Mouse (Mus musculus) lung, postnatal 4 days (tissue): ENCODE results near the gene H2afj.

Experiments used
- DNase-seq, 2 experiments: peaks; one replicate each; pipeline ENCODE4 v3.0.0; 2021

Gene H2afj

DNA sequence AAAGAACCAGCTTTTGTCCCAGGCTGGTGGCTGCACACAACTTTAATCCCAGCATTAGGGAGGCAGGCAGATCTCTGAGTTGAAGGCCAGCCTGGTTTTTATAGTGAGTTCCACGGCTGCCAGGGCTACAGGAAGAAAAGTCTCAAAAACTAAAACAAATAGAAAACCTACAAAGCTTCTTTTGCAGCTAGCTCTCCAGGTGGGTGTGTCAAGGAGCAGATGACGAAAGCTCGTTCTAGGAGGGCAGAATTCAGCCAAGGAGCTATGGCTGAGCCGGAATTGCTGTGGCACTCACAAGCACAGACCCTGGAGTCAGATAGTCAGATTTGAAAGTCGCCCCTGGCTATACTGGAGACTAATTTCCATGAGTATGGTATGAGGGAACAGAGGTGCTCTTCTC, 1.2 kb upstream of the H2afj start:
- peak; percentile 60 to 66 for DNase-seq

DNA sequence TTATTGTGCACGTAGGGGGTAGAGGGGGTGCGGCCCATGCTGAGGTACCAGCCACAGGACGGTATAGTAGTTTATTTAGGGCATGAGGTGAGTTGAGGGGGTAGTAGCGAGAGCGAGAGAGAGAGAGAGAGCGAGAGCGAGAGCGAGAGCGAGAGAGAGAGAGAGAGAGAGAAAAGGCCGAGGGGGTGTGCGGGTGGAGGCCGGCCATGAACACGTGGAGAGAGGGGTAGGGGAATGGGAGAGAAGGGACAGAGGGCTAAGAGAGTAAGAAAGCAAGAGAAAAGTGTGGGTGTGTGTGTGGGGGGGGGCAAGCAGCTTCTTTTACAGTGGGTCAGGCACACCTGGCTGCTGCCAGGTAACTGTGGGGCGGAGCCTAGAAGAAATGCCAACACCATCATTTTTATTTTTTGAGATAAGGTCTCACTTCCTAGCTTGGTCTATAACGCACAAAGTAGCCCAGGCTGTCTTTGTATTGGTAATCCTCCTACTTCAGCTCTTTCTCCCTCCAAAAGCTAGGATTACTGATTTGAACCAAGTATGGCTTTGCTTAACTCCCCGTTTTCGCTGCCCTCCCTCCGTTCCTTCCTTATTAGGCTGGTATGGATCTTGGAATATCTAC, 540 bp upstream of the H2afj start:
- DNase-seq = no peak

DNA sequence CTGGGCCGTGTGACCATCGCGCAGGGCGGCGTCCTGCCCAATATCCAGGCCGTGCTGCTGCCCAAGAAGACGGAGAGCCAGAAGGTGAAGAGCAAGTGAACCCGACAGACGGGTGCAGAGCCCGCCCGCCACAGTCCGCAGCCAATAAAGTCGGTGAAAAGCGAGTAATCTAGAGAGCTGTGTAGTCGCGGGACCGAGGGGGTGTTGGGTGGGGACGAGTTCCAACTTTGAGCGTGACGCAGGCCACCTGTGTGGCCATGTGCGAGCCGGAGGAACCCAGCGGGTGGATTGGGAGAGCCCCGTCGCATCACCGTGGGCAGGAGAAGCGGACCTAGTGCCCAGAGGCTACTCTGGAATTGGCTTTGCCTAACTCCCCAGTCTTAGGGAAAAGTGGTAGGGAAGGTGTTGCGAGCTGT, 595 bp downstream of the H2afj start:
- DNase-seq = peak in 1 of 2 experiments; percentile 54

DNA sequence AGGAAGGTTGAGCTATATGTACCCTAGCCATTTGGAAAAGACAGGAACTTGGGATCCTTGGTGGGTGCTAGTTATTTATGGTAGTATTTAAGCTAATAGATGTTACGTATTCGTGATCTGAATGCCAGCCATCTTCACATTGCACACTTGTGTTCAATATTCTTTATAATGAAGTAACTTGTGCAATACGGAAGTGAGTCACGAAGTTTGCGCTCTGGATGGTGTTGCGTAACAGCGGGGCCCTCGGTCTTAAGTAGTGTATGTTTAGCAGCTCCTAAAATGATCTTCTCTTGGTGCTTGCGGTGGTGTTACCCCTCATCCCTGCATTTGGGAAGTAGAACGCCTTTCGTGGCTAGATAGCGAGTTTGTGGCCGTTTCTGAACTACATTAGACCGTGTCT, 1.0 kb downstream of the H2afj start:
- DNase-seq = peak; percentile 76 to 80

DNA sequence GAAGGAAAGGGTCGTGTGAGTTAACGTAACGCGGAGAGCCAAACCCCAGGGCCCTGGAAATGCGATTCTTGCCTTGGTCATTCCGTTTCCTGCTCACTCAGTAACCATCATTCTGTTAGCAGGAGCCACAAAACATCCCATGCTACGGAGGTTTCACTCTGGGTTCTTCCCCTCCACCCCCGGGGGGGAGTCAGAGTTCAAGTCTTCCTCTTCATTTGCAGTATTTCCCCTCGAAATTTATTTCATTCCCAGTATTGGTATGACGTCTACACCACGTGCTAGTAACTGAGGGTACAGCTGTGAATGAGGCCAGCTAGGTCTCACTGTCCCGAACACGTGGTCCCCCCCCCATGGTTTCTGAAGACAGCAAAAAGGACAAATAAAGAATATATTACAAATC, 1.6 kb downstream of the H2afj start:
- DNase-seq = no peak

DNA sequence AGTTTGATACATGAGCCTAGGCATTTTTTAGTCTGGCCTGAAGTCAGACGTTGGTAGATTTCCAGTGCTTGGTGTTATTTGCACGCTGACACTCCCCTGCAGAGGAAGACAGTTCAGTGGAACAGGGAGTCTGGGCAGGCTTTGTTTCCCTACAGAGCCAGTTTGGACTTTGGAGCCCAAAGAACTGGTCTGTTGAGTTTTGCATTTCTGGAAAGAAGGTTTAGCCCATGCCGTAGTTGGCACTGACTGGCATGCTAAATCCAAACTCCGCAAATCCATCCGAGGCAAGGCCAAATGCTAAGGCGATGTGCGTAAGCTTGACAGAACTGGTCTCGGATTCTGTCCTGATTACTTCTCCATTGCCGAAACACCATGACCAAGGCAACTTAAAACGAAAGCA, 3.2 kb downstream of the H2afj start:
- no peak for DNase-seq

DNA sequence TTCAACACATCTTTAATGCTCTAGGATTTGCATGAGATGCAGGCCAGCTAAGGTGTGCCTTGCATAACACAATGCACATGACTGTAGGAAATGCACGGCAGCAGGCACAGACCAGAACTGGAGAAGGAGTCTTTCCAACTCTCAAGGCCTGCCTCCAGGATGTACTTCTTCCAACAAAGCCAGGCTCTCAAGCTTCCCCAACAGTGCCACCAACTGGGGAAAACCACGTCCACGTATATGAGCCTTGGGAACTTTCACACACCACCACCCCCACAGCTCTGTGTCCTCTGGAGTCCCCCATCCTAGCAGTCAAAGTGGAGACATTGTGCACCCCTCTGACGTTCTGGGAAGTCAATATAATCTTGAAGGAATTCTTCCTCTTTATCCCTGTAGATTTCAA, 5.1 kb downstream of the H2afj start:
- peak; percentile 44 to 53 for DNase-seq

DNA sequence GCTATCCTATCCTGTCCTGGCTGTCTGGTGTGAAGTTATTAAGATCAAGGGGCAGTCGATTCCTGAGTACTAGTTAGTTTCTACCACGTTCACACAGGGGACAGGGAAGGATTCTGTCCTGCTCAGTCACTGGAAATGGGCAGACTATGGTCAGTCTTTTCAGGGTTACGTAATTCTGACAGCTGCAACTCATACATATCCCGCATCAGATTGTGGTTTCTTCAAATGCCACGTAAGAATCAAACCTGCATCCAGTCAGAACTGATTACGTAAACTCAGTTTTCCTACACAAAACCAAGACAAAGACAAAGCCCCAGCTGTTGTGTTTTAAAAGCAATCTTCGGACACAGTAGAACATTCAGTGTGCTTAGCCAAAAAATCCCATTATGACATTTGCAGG, 7.3 kb downstream of the H2afj start:
- no peak for DNase-seq

DNA sequence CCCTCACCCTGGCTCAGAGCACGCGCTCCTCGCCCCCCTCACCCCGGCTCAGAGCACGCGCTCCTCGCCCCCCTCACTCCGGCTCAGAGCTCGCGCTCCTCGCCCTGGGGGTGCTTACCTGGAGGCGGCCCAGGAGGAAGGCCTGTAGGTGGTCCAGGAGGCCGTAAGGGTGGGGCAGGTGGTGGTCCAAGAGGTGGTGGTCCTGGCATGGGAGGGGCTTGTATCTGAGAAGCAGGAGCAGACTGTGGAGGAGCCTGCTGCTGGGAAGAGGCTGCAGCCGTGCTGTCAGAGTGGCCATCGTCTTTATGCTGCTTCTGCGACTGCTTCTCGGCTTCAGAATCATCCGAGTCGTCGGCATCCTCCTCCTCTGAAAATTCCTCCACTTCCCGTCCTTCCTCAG, 8.8 kb downstream of the H2afj start:
- DNase-seq = no peak

DNA sequence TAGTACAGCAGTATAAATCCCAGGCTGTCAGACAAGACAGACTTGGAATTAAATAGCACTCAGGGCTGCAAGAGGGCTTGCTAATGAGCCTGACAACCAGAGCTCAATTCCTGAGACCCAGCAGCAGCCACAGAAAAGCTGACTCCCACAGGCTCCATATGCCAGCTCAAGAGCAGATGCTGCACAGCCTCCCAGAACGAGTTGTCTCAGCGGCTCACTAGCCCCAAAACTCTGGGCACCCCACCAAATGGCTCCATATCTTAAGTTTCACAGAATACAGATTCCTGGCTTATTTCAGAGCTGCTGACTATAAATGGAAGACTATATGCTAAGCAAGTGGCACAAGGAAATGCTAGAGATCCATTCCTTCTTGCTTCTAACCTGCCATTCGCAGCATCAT, 9.5 kb downstream of the H2afj start:
- no peak for DNase-seq

DNA sequence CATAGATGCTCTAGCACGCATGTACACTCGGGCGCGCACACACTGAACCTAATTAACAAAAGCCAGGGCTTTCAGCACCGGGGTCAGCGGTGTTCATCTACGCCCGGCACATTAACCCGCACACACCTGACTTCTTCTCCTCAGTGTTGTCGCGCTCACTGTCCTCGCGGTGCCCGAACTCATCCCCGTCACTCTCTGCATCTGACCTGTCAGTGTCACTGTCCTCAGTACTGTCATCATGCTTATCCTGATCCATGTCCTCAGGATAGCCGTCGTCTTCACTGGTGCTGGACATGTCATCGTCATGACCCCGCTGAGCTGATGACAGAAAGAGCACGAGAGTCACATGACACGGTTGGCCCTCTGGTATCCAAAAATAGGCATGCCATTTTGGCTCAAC, 12.3 kb downstream of the H2afj start:
- no peak for DNase-seq

DNA sequence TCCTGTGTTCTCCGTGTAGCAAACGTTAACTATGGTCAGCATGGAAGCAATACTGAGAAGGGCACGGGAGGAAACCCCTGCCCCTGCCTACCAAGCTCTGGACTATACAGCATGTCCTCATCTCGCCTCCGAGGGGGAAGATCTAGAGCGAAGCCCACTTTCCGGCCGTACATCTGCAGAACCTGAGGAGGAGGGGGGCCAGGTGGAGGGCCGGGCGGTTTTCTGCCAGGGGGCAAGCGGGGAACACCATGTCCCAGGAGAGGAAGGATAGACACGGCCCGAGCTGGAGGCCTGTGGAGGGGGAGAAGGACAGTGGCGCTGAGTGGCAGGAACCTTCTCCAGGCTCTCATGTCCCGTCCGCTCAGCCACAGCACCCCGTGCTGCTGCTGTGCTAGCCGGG, 13.0 kb downstream of the H2afj start:
- no peak for DNase-seq

DNA sequence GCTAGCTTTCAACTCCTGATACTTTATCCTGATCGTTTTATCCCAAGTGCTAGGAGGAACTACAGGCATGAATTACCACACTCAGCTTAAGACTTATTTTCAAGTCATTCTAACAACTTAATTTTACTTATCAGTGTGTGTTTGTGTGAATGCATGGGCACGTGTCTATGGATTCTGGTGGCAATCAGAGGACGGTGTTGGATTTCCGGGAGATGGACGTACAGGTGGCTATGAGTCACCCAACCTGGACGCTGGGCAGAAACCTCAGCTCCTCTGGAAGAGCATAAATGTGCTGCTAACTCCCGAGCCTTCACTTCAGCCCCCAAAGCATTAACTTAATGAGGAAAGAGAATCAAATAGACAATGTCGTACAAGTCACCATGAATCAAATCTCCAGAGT, 16.9 kb downstream of the H2afj start:
- DNase-seq = no peak

DNA sequence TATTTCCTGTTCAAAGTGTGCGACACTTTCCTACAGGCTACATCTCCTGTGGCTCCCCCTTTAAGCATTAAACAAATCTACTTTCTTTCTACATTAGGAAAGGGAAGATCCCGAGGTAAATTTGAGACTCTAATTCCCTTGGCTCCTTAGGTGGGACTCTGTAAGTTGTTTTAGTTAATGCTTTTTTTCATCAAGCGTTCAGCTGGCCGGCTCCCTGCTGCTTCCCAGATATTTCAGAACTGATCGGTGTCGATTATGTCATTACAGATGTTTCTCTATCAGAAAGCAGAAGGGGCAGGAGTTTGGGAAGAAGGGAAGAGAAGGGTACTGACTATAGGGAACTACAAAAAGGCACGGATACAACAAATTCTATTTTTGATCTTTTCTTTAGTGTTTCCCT, 19.1 kb downstream of the H2afj start:
- DNase-seq = no peak

DNA sequence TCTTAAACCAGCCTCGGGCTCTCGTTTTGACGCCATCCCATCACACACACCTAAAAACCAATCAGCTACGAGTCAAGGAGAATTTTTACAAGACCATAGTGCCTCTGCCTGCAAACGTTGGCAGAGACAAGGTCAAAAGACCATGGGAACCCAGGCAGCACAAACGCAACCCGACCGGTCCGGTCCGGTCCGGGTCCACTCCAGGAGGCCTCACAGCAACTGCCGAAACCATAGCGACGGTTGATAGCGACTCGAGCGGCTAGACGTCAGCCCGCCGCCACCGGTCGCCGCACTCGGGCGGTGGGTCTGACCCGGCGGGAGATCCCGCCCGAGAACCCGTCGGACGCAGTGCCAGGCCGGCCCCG, 19.5 kb downstream of the H2afj start, which contains the start of gene BC049715:
Gene BC049715 (plus strand): TSS at position 111 of the 365 bp plus-strand sequence.
- no peak for DNase-seq

DNA sequence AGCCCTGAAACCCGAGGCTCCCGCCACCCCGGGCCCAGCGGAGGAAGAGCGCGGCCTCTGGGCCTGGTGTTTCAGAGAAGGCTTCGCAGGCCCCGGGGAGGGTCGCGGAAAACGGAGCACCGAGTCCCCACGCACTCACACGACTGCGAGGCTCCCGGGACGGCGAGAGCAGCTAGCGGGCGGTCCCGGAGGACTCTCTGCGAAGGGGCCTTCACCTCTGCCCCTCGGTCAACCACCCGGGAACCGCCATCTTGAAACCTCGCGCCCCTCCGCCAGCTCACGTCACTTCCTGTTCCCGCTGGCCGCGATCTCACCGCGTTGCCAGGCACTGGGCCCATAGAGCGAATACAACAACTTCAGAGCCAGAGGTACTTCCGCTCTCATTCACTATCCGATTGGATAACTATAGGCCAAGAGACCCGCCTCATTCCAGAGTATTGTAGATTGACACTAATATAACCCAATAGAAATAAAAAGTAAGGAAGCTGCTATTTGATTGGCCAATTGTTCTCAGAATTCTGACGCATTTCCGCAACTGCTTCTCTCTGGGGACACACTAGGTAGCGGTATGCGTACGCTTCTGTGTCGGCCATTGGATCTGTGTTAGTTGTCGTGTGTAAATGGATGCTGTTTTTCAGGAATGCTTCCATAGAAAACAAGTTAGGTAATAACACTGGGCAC, 20.0 kb downstream of the H2afj start, which contains the start of gene Wbp11:
Gene Wbp11 (minus strand): TSS at position 353 of the 681 bp plus-strand sequence.
- DNase-seq = peak; percentile 96 to 97

DNA sequence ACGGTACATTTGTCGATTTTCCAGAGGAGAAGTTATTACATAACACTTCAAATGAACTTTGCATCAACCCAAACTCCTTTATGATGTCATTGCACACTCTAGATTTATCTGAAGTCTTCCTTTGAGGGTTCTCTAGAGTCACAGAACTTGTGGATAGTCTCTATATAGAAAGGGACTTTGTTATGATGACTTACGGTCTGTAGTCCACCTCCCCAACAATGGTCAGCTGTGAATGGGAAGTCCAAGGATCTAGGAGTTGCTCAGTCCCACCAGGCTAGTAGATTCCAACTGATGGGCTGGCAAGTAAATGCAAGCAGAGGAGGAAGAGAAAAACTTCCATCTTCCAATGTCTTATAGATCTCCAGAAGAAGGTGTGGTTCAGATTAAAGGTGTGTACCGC, 20.6 kb downstream of the H2afj start:
- no peak for DNase-seq

DNA sequence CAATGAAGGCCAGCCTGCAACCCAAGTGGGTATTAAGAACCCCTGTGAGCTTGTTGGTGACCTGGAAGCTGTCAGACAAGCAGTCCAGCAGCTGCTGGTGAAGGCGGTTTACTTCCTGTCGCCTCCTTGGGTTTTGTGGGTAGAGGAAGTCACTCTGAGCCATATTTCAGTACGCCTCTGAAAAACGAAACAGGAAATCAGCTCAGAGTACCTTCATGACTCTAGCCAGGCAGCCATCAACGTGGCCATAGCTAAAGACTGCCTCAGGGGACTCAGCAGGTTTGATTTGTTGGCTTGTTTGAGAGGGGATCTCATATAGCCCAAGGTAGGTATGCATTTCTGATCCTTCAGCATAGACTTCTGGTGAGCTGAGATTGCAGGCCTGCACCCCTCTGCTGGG, 23.7 kb downstream of the H2afj start:
- DNase-seq = no peak

DNA sequence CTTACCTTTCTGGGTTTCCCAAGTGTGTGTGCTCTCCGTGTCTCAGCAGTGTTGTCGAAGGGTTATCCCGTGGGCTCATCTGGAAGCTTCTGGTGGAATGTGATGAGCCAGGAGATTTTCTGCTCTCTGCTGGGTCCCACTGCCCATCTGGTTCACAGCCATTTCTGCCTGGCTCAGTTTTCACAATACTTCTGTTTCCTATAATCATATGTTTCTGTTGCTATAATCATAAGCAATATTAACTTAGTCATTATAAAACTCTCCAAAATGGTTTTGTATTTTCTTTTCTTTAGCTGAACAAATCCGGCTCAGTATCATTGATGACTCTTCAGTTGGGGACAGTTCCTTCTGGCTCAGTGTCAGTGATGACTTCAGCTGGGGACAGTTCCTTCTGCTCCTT, 27.3 kb downstream of the H2afj start, which contains the start of gene Smco3:
Gene Smco3 (minus strand): TSS at position 101 of the 400 bp plus-strand sequence.
- DNase-seq = no peak

DNA sequence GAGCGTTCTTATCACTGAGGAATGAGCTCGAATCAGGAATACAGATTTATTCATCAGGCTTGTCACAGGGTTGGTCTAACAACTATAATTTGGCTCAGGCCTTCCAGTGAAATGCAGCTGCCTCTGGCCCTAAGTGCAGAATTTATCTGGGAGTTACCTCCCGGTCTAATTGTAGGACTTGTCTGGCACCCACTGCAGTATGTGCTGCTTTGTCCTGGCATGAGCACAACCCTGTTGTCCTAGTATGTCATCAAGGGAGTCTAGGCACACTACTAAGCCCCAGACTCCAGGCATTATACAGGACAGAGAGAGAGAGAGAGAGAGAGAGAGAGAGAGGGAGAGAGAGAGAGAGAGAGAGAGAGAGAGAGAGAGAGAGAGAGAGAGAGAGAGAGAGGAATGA, 29.3 kb downstream of the H2afj start:
- no peak for DNase-seq

DNA sequence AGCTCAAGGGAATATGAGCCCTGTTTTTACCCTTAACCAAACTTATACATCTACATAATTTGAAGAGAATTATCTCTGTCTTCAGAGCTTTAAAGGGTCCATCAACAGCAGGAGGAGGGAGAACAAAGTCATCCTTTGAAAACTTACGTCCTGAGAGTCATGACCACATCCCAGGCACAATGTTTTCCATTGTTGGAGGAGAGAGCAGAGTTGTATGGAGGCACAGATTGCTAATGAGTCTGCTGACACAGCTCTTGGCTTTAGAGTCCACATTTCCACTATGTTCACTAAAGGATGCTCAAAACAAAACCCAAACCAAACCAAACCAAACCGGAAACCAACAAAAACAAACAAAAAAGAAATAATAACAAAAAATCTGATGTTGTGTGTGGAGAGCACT, 36.9 kb downstream of the H2afj start:
- DNase-seq = no peak

DNA sequence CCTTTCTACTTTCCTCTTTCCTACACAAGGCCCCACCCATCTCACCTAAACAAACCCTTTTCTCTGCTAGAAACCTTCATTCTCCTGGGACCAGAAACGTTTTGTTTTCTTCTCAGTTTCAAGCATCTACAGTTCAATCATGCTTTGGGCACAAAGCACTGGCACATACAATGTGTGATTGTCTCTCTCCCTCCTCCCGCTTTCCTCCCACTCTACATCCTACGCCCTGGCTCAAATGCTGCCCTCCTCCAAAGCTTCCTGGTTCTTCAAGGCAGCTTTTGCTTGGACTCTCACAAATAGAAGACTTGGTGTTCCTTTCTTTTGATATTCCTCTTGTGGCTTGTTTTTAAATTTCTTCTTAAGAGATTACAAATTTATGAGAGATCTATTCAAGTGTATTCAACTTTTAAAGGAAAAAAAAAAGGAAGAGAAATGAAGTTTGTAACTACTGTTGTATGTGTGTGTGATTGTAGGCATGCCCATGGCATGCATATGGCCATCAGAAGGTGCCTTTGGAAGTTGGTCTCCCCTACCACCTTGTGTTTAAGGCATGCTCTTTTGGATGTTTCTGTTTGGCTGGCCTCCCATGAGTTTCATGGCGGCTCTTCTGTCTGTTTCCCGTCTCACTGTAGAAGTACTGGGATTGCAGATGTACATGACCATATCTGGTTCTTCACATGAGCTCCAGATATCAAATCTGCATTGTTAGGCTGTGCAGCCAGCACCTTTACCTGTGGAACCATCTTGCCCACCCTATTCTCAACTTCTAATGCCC, 37.8 kb downstream of the H2afj start:
- DNase-seq = no peak

DNA sequence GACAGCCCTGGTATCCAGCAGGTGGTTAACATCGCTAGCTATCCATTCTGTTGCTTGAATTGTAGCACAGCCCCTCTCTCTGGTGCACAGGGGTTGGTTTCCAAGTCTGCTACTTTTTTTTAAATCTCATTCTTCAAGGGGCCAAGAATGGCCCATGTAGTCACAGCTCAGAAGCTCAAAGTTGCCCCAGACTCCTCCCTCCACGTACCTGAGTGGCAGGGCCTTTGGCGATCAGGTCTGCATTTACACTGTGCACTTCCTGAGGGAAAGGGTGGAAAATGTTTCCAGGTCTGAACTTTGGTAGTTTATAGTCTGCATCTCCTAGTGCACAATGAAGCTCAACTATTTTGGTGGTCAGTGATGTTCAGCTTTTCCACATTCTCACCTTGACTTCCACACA, 39.2 kb downstream of the H2afj start:
- no peak for DNase-seq

DNA sequence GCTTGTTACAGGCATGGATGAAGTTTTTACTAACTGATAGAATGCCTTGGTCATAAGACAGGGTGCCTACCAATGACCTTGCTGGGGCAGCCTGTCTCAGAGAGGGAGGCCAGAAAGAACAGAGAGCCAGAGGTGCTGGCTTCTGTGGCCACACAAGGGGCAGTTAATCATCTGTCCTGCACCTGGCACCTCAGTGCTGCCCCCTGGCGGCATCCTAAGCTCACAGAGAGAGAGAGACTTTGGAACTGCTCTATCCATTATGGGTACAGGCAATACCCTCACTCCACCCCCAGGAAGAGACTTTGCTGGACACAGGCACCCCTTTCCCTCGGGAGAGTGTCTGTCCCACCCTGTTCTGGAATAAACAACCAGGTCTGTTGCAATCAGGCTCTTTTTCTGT, 39.7 kb downstream of the H2afj start:
- DNase-seq = peak; percentile 52 to 72
